Mouse (Mus musculus): ENCODE results near the gene Ttll4.

The Ttll4 gene

GRCm38 (mm10) chr1:74661448-74662195 is at the start of gene Ttll4:
TSS of gene Ttll4 (plus strand) at chr1:74661745.
- peak; percentile 97 for DNase-seq (ENCODE audit: low read depth, low spot score)

- DNase-seq (ENCODE audit: low read depth, low spot score), result no peak
Measured at GRCm38 (mm10) chr1:74624183-74624582, 37.4 kb upstream of the Ttll4 start.

DNA sequence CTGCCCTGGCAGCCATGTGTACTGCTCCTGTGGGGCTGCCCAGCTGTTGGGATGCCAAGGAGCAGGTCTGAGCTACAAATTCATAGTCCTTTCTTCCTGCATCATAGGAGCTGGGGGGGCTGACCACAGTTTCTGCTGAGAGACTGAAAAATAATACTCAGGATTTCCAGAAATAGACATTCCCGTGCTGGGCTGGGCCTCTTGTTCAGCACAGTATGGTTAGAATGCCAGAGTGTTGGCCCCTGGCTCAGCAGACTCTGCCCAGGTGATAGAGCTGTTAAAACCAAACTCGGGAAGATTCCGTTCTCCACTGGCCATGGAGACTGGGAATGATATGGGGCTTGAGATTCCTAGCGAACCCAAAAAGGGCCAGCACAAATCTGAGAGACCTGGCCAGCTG is 35.5 kb upstream of the Ttll4 start:
- no peak for DNase-seq (ENCODE audit: low read depth, low spot score)

- no peak for DNase-seq (ENCODE audit: low read depth, low spot score)
Measured at GRCm38 (mm10) chr1:74628001-74628400, 33.5 kb upstream of the Ttll4 start.

DNA sequence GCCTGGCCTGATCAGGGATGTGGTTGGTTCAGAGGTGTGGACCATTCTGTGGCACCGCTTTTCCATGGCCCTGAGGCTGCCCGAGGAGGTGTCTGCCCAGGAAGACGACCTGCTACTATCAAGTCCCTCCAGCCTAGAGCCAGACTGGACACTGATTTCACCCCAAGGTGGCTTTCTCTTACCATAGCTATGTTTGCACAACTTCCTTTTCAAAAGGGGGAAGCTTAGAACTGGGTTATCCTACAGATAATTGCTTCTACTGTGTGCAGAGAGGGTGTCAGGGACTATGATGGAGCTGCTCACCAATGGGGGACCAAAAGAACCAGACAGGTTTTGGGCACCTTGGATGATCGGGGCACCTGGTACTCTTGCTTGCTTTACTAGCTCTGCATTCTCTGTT is 28.8 kb upstream of the Ttll4 start:
- no peak for DNase-seq (ENCODE audit: low read depth, low spot score)

GRCm38 (mm10) chr1:74643524-74643923 is 18.0 kb upstream of the Ttll4 start:
- DNase-seq (ENCODE audit: low read depth, low spot score), result no peak

DNA sequence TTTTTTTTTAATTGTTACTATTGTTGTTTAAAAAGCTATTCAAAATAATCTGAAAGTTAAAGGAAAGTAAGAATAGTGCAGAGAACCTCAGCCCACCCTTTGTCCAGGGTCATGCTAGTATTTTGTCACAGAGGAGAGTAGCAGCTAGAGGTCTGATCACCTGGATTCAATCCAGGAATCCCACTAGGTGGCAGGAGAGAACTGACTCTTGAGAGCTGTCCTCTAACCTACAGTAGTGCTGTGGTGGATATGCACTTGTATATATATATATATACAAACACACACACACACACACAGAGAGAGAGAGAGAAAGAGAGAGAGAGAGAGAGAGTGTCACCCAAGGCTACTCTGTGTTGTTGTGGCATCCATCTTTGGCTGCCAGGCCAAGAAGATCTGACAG is 17.6 kb upstream of the Ttll4 start:
- peak; percentile 27 for DNase-seq (ENCODE audit: low read depth, low spot score)

GRCm38 (mm10) chr1:74662253-74662865 is 814 bp downstream of the Ttll4 start:
- peak; percentile 5 for DNase-seq (ENCODE audit: low read depth, low spot score)

DNA sequence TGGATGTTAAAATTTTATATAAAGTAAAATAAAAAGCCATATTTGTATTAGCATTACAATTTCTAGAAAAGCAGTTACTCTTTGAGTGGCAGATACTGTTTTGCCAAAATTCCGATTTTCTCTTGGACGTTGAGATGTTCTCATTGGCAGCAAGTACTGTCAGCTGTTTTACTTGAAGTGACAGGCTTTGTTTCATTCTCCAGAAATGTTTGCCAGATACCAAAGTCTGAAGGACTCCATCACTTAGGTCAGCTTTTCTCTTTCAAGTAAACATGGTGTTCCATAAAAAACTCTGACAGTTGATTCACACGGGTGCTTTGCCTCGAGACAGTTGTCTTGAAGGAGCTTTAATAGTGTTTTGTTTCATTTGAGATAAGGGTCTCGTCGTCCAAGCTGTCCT is 3.6 kb downstream of the Ttll4 start:
- DNase-seq (ENCODE audit: low read depth, low spot score), result no peak

GRCm38 (mm10) chr1:74668371-74668770 is 6.8 kb downstream of the Ttll4 start:
- no peak for DNase-seq (ENCODE audit: low read depth, low spot score)

- no peak for DNase-seq (ENCODE audit: low read depth, low spot score)
Measured at GRCm38 (mm10) chr1:74672731-74673130, 11.2 kb downstream of the Ttll4 start.

DNA sequence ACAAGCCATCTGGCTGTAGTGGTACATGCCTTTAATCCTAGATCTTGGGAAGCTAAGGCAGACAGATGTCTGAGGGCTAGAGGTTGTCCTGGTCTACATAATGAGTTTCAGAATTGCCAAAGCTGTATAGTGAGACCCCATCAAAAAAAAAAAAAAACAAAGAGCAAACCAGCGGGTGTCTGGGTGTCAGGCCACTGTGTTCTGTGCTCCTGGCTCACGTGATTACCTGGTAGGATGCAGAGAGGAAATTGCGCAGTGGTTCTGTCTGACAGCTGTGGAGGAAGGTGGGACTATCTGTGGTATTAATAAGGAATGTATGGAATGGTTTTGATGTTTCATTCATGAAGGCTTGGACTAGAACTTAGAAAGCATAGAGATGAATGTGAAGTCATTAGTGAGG is 15.3 kb downstream of the Ttll4 start:
- no peak for DNase-seq (ENCODE audit: low read depth, low spot score)

DNA sequence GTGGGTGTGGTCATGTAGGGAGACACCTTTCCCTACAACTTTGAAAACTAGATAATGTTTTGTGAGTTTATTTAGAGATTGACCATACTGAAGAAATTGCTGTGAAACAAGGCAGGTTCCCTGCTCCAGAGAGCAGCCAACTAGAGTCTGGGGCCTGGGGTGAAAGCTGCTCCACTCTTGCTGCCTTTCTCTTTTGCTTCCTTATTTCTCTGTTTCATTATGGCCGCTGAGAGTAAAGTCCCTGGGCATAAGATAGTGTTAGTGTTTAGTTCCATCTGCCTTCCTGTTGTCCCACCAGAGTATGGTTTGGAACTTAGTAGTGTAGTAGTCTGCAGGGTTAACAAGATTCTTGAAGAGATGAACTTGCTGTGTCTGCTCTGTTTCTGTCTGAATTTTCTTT is 16.3 kb downstream of the Ttll4 start:
- no peak for DNase-seq (ENCODE audit: low read depth, low spot score)

DNA sequence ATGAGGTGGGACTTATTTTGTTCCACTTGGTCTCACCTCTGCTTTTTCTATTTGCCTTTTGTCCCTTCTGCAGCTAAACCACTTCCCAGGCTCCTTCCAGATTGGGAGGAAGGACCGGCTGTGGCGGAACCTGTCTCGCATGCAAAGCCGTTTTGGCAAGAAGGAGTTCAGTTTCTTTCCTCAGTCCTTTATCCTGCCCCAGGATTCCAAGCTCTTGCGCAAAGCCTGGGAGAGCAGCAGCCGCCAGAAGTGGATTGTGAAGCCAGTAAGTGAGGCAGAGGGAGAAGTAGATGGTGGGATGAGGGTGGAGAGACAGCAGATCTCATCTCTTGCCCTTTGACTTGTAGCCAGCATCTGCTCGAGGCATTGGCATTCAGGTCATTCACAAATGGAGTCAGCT is 25.6 kb downstream of the Ttll4 start:
- DNase-seq (ENCODE audit: low read depth, low spot score), result no peak

DNA sequence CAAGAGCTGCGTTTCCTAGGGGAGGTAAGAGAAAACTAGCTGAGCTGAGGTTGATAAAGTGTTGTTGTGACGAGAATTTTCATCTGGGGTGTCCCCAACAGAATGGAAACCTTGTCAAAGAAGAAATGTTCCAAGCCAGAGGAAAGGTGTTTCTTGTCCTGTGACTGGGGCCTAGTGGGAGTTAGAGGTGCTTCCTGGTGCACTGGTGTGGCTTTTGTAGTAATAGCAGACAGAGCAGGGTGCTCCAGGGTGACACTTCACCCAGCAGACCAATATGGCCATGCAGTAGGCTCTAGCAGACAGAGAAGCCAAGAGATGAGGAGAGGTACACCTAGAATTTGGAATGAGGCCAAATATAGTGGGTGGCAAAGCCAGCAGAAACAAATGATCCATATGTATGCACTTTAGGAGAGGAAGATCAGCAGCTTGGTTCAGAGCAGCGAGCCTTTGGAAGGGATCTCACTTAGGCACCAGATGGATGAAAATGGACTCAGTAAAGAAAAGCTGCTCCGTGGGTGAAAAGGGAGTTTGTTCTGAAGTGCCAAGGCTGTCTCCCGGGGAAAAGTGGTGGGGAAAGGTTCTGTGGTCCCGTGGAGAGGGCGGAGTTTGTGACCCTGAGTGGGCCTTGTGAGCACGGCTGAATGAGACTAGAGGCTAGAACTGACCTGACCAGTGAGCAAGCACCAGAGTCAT is 32.5 kb downstream of the Ttll4 start:
- no peak for DNase-seq (ENCODE audit: low read depth, low spot score)

- no peak for DNase-seq (ENCODE audit: low read depth, low spot score)
Measured at GRCm38 (mm10) chr1:74695836-74696235, 34.3 kb downstream of the Ttll4 start.

GRCm38 (mm10) chr1:74697416-74697815 is 35.9 kb downstream of the Ttll4 start:
- no peak for DNase-seq (ENCODE audit: low read depth, low spot score)

GRCm38 (mm10) chr1:74698353-74698752 is 36.8 kb downstream of the Ttll4 start:
- DNase-seq (ENCODE audit: low read depth, low spot score), result no peak

DNA sequence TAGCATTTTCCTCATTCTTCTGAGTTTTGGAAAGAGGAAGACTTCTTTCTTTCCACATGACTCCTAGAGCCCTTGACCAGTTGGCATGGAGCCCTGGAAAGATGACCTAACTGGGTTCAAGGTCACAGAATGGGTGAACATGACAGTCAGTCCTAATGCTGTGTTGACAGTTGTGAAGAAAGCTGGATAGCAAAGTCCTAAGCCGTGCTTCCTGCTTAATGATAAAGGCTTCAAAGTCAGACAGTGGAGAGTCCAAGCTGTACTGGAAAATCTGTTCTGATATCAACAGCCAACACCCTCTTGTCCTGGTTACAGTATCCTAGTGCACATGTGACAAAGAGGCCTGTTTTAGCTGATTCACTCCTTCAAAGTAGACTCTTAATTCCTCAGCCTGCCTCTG is 37.2 kb downstream of the Ttll4 start:
- DNase-seq (ENCODE audit: low read depth, low spot score), result no peak

GRCm38 (mm10) chr1:74702142-74702553 is 40.6 kb downstream of the Ttll4 start:
- no peak for DNase-seq (ENCODE audit: low read depth, low spot score)

DNA sequence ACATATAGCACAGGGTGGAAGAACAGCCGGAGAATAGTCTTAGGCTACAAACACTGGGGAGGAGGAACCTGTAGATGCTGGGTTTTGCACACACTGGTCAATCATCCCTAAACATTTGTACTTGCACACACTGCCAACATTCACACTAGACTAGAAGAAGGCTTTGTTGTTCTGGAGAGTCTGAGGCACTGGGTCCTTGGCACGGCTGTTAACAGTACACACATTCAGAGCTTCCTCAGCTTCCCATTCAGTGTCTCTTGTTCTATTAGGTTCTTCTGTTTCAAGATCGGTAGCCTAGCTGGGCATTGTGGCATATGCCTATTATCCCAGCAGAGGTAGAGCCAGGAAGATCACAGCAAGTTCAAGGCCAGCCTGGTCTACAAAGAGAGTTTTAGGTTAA is 42.6 kb downstream of the Ttll4 start:
- DNase-seq (ENCODE audit: low read depth, low spot score), result no peak

DNA sequence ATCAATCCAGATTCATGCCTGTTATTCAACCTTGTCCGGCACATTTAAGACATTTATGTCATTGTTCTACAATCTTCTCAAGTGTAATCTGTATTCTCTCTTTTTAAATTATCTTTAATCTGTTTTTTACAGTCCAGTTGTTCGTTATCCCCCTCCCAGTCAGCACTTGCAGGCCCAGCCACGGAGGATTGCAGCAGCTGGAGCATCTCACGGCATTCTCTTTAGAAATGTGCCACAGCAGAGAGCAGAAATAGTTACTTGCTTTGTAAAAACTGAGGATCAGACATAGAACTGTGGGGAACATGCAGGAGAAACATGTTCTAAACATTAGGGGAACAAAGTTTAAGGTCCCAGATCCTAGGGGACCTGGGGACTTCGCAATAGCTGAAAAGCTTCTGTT is 43.5 kb downstream of the Ttll4 start:
- DNase-seq (ENCODE audit: low read depth, low spot score), result no peak

DNA sequence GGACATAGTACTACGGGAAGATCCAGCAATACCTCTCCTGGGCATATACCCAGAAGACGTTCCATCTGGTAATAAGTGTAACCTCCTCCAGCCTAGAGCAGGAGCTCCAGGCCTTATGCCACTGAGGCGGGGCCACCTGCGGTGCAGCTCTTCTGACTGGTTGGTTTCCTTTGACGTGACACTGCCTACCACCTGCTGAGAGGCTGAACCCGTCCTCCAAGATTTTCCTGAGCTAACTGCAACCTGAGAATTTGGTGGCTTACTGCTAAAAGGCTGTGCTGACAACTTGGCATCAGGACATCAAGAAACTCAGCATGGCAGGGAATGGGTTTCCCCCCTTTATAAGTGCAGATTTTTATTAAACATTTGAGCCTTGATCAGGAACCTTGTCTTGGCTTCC is 48.0 kb downstream of the Ttll4 start:
- no peak for DNase-seq (ENCODE audit: low read depth, low spot score)

All from forelimb bud, embryonic 11.5 days (tissue).